Mouse (Mus musculus) WW6 (cell line): ENCODE results near the gene Dlk1.
"Not testable (repeated sequence)": the region's sequence is repeated elsewhere in the genome, so short reads cannot be mapped to it uniquely, and the experiment has no call there.

Experiments
- DNase-seq: peaks from one replicate; pipeline ENCODE4 v3.0.0-alpha.2; 2013; ENCODE audit warnings: low read depth, low spot score

Dlk1 gene

DNA sequence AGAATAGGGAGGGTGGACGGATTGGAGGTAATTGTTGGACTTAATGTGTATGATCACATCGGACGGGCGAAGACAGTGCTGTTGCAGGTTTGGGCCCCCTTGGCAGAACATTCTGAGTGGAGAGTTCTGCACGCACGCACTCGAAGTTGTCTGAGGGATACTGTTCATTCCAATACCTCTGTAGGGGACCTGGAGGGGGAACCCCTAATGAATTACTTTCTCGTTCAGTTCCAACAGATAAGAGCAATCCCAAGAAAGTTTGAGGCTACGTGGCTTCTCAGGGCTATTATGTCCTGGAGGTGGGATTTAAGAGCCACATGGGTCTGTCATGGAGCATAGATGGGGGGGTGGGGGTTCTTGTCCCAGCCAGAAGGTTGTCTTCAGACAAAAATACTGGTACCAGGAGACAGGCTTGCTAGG lies 21.6 kb downstream of the Dlk1 start:
- DNase-seq, result no peak

DNA sequence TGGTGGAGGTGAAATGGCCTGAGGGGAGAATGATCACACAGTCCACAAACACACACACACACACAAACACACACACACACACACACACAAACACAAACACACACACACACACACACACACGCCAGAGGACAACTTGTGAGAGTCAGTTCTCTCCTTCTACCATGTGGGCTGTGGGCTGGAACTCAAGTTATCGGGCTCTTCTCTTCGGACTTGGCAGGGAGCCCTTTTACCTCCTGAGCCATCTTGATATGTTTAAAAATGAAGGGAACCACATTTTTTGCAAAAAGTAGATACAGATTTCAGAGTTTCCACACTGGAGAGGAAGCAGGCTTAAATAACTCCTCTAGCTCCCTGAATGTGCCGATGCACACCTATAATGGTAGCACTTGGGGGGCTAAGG lies 22.9 kb downstream of the Dlk1 start:
- no peak for DNase-seq

DNA sequence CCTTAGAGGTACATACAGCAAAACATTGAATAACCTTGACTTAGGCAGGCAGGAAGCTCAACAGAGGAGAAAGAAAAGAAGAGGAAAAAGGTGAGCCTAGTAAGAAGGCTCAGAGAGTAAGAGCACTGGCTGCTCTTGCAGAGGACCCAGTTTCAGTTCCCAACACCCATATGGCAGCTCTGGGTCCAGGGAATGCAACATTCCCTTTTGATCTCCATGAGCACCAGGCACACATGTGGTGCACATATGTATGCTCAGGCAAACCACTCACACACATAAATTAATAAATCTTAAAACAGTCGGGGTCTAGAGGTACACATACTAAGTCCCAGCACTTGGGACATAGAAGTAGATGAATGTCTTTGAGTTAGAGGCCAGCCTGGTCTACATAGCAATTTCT lies 33.9 kb downstream of the Dlk1 start:
- DNase-seq, result not testable (repeated sequence)

DNA sequence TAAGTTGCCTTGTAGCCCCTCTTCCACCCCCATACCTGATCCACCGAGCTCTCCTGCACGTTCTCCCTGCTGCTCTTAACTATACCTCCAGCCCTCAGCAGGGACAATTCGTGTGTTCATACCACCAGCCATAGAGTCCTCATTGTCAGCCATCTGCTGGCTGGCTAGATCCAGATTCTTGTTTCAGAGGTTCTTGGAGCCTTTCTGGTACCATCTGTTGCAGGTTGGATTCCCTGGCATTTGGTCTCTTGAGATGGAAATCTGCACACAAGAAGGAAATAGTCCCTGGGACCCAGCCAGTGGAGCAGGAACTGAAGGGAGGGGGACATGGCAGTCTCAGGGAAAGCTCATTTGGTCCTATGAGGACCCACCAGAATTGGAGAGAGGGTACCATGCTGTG lies 39.1 kb downstream of the Dlk1 start:
- no peak for DNase-seq

DNA sequence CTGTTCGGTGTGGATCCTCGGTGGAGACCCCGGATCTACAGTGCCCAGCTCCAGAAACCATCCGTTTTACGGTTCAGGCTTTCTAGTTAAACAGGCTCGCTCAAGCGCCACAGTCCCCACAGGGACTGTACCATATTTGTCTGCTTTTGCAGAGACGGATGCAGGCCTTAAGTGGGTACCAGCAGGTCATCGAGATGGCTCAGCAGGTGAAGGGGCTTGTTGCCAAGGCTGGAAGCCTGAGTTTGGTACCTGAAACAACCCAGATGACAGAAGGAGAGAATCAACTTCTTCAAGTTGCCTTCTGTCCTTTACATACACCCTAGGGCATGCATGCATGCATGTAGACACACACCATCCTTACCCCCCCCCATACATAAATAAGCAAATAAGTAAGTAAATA lies 40.8 kb downstream of the Dlk1 start:
- no peak for DNase-seq

DNA sequence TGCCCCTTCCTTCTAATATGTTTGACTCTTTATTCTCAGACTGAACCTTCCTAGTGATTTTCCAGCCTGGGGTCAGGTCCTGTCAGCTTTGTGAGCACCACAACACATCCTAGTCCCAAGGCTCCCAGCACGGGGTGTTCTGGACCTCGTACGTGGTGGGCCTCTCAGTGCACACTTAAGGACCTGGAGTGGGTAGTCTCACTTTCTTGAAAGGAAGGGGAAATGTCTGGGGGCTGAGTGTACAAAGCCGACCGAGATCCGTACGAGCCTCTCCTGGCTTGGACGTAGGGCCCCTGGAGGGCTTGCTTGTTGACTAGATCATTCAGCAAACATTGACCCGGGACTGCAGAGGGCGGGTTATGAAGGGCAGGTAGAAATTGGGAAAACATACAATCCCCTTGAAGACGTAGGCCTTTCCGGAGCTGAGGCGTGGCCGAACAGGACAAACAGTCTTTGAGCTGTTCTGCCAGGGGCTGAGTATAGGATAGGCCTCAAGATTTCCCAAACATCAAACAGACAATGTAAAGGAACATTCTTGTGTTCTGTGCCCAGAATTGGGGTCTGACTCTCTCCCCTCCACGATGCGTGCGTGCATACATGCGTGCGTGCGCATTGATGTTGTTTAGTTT lies 42.5 kb downstream of the Dlk1 start:
- DNase-seq, result no peak

DNA sequence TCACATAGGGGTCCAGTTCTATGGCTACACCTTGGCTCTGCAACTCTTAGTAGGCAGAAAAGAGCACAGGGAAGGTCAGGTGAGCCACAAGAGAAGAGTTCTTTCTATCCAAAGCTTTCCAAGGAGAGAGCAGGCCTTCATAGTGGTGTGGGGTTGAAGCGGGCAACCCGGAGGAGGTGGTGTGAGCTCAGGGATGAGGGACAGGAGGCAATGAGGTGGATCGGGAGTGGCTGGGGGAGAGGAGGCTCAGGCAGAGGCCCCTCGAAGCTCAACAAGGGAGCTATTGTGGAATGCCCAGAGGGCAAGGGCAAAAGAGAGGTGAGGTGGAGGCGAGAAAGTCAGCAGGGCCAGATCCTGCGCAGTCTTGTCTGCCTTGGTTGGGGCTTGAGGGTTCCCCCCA lies 43.8 kb downstream of the Dlk1 start:
- no peak for DNase-seq

DNA sequence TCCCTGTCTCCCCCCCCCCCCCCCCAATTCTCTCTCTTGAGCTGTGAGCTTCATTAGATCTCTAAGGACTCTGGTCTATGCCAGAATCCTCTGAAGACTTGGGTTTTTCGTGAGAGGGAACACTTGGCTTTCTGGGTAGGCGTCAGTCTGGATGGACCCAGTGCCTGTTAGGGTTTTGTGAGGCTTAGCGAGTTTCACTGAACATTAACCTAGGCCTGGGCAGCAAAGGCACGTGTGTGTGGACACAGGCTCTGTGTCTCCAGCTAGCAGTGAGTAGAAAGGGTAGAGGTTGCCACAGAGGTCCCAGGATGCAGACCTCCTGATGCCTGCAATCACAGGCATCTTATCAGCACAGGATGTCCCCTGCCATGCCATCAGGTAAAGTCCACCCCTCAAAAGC lies 48.4 kb downstream of the Dlk1 start:
- DNase-seq, result no peak

DNA sequence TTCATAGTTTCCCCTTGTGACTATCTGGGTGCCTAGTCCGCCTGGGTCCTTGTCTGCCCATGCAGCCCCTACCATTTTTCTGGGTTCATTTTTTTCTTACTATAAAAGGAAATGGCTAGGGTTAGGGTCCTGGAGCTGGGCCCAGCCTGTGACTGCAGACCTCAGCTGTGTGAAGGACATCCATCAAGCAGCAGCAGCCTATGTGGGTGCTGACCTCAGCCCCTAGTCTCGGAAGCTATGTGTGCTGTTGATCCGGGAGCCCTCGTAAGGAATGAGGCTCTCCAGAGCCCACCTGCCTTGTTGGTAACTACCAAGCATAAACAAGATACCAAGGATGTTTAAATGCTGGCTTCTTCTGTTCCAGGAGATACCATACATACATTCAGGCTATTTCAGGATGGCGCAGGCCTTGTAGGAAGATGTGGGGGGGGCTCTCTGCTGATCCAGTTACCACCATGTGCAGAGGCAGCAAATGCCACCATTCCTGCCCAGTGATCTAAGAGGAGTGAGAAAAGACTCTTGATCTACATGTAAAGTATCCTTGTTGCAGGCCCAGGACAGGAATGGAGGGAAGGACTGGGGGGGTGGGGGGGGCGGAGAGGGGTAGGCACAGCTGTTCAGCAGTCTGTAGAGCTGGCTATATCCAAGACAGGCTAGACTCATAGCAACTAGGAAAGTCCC lies 49.9 kb downstream of the Dlk1 start:
- DNase-seq, result no peak

DNA sequence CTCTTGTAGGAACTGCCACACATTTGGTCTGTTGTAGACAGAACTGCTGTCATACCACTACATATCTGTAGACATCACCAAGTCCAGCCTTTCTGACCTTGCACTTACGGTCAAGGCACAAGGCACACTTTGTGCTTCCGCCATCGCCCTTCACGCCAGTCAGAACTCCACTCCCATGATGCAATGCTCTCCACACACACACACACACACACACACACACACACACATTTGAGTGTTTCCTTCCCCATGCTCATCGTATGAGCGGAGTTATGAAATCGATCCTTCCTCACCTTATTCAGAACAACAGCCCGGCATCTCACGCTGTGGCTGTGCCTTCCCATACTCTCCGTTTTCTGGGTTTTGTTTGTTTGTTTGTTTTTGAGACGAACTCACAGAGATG lies 55.1 kb downstream of the Dlk1 start:
- DNase-seq, result no peak

DNA sequence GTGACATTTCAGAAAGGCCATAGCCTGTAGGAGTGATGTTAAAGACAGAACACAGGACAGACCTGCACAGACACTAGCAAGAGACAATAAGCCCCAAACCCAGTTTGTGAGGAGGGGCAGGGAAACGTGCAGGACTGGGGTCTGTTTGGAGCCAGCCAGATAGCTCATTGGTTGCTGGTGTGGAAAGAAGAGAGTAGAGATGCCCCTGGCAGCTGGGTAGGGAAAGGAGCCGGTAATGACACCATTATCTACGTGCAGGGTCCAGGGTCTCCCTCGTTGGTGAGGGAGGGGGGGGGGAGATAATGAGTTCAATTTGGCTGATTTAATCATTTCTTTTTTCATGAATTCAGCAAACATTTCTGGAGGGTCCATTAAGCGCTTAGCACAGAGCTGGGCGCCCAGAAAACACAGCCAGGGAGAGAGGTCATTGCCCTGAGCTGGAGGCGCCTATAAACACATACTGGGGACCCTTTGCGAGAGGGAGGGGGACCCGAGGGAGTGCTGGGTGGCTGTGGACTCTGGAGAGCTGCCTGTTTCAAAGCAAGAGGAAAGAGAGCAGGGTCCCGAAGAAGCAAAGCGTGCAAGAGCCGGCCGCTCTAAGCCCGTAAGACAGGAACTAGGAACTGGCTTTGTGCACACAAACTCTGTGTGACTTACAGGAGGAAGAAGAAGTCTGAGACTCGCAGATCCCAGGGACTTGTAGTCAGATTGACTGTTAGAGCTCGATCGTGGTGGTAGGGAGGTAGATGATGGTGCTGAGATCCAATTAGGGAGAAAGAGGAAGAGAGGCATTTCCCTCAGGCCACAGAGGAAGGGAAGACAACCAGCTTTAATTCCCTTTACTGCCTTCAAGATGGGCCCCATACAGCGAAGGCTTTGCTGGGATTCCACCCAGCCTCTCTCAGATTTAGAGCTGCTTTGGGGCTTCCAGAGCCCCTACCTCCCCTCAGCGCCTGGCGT lies 56.2 kb downstream of the Dlk1 start:
- no peak for DNase-seq

DNA sequence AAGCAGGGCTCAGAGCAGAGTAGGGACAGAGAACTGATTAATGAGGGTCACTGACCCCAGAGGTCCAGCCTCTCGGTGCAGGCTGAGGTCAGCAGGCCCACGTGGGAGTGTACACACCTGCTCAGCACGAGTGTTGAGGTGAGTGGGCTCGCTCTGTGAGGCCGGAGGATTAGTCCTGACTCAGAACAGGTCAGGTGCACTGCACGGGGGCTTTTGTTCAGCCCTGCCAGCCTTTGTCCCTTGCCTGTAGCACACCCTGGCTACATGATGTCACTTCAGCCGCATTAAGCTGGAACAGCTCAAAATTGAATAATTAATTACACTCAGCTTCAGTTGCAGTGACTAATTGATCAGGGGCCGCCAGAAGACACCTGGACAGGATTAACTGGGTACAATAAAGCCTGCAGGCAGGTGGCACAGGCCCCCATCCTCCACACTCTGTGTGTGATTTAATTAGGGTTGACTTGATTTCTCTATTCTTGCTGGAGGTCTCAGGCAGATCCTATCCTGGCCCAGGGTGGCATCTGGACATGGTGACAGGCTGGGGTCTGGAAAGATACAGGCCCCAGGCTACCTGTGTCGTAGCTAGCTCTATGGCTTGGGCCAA lies 57.0 kb downstream of the Dlk1 start:
- DNase-seq, result no peak

DNA sequence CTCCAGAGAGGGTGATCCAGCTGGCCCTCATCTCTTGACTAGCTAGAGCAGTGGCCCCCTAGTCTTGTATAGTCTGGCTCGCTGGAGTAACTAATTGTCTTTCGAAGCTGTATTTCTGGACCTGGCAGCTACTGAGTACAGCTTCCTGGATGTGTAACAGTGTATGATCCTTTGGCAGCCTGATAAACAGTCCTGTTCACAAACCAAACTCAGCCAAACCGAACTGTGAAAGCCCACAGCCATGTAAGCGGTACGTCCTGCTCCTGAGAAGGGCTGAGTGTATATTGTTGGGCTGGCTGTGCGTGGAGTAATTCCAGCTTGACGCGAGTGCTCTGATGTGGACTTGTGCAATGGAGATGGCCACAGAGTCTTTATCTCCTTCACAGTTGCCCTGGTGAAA lies 57.6 kb downstream of the Dlk1 start:
- DNase-seq, result no peak

DNA sequence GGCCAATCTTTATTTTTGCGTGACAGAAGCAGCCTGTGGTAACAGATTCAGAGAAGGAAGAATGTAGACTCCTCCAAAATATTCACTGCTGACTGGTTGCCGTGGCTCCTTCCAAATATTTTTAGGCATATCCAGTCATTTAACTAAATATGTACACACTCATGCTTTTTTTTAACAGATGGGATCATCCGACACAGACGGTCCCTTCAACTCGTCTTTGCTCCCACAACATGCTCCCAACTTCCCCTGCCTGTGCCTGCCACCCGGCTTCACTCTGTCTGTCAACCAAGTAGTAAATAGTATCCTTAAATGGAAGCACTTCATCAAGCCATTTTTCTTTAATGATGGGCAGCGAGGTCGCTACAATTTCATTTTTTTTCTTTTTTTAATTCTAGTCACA lies 58.8 kb downstream of the Dlk1 start:
- DNase-seq, result no peak

DNA sequence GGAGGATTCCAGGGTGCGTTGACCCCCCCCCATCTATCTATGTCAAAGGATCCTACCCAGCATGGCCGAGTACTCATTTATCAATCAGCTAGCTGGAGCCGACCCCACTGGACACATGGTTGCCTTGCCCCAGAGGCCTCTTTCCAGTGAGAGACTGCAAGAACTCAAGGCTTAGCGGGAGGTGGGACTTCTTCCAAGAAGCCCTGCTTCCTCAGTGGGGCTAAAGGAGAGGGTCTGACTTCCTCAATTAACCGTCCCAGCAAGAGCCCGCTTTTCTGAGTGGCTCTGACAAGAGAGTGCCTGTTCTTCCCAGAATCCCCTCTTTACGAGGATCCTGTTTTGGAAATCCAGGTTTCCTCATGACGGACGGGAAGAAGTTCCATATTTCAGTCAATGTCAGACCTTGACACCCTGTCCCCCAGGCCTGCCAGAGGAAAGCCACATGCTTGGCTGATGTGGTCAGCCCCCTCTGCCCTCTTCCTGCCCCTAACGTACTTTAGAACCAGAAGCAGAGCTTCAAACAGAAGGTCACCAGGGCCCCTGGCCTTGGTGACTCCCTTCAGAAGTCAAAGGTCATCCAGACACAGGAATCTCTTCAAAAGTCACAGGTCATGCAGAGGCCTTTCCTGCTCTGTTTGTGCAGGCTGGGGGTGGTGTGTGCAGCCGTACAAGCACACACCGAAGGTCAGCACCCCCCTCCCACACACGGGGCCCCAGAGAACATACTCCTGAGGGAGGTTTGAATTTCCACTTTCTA lies 59.7 kb downstream of the Dlk1 start:
- no peak for DNase-seq
